Mouse (Mus musculus) CD8-positive naive resting alpha-beta T cell, adult 2 months (primary cell): ENCODE measurements around the gene Smpdl3b.
"Not testable (repeated sequence)": the region's sequence is repeated elsewhere in the genome, so short reads cannot be mapped to it uniquely, and the experiment has no call there.

ENCODE experiments used
- DNase-seq, 2 experiments: peaks; one replicate each; pipeline ENCODE4 v3.0.0; 2022; ENCODE audit warnings: low read depth in 2 of 2, low spot score in 2 of 2

Gene Smpdl3b

DNA sequence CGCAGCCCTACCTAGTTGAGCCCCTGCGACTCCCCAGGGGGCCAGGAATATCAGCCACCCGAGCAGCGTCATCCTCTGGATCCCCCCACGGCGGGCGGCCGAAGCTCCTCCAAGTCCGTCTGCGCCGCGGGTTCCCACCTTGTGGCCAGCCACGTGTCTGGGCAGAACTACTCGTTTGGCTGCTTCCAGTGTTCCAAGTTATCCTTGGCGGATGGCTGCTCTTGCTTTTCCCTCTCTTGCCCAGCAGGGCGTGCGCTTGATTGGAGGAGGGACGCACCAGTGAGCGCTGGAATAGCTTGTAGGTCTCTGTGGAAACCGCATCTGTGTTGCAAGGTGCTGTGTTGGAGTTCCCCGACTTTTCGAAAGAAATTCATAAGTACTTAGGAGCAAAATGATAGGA is at the start of gene Smpdl3b:
Gene Smpdl3b, minus strand, starts transcription at position 279 of the 400 bp plus-strand sequence.
- DNase-seq = peak; percentile 30 to 33

DNA sequence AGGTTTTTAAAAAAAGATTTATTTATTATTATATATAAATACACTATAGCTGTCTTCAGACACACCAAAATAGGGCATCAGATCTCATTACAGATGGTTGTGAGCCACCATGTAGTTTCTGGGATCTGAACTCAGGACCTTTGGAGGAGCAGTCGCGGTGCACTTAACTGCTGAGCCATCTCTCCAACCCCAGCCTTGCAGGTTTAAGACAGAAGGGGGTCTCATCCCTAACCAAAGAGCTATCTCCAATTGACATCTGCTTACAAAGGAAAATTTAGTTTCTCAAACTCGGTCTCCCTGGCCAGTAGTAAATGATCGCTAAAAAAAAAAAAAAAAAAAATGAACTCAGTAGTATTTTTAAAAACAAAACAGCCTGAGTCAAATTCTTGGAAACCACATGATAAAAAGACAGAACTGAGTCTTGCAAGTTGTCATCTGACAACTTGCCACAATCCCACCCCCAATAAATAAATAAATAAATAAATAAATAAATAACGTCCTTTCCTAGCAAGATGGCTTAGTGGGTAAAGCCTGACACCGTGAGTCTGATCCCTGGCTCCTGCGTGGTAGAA is 49.7 kb upstream of the Smpdl3b start:
- DNase-seq = no peak

DNA sequence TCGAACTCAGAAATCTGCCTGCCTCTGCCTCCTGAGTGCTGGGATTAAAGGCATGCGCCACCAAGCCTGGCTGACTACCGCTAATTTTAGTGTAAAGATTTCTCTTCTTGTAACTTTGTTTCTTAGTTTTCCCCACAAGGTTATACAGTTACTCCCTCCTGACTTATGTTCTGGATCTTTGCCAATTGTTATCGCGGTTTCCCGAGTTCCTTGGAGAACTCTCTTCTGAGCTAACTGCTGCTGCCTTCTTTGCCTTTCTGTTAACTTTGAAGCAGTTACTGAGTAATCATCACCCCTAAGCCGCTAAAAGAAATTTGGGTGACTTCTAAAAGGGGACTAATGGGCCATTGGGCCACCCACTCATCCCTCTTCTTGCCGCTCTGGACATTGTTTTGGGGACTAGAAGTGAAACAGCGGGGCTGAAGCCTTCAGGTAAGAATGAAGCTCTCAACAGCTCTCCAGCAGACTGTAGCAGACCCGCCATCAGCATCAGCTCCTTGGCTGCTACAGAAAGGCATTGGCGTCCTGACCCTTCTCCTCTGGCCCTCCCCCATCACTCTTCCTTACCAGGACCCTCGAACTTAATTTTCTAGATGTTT is 48.6 kb upstream of the Smpdl3b start:
- no peak for DNase-seq

DNA sequence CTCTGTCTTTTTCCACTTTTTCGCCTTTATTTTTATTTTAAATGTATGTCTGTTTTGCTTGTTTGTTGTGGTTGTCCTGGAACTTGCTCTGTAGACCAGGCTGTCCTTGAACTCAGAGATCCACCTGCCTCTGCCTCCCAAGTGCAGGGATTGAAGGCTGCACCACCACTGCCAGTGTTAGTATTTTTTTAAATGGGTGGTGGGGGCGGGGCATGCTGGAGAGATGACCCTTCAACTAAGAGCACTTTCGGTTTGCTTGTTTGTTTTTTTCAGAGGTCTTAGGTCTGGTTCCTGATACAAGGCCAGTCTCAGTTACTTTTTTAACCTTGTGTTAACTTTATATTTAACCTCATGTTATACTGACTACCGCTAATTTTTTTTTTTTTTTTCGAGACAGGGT is 48.1 kb upstream of the Smpdl3b start:
- no peak for DNase-seq

DNA sequence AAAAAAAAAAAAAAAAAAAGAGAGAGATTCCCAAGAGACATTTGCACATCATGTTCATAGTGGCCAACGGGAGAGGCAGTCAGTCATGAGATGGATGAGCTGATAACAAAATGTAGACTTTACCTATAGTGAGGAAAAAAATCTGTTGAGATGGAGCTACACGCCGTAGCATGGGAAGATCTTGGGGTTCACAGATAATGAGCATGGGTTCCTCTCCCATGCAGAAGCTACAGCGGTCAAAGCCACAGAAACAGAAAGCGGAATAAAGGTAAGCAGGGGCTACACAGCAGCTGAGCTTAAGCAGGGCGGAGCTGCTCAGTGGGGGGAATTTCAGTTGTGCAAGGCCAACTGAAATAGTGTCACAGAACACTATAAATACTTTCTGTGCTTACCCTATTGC is 47.3 kb upstream of the Smpdl3b start:
- no peak for DNase-seq

DNA sequence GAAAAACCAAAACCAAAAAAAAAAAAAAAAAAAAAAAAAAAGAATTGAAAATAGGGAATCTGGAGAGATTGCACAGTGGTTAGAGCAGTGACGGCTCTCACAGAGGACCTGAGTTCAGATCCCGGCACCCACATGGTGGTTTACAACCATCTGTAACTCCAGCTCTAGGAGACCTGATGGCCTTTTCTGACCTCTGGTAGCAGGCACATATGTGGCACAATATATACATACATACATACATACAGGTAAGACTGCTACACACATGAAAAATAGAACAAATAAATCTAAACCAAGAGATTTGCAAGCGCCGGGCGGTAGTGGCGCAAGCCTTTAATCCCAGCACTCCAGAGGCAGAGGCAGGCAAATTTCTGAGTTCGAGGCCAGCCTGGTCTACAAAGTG is 46.8 kb upstream of the Smpdl3b start:
- no peak for DNase-seq

DNA sequence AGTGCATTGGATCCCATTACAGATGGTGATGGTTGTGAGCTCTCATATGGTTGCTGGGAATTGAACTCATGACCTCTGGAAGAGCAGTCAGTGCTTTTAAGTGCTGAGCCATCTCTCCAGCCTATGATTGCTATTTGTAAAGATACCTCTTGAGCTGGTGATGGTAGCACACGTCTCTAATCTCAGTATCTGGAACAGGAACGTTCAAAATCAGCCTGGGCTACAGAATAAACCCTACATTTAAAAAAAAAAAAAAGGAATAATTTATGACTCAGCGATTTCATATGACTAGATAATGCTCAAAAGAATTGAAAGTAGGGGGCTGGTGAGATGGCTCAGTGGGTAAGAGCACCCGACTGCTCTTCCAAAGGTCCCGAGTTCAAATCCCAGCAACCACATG is 46.2 kb upstream of the Smpdl3b start:
- DNase-seq = no peak

DNA sequence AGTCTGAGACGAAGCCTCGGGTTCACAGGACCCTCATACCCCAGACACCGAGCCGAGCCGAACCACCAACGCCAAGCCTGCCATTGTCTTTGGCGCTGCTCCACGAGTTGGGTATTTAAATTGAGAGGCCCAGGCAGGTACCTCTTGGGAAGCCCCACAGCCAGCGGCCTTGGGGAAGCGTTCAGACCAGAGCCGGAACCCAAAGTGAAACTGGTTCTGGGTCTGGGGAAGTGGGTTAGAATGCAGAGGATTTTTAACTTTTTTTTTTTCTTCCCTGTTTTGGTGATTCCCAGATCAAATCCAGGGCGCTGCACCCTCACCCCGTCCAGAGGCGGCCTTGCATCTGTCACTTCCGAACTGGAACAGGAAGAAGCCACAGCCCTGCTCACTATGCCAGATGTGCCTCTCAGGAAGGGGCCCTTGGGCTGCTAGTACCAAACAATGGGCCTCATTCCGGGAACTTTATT is 45.2 kb upstream of the Smpdl3b start:
- DNase-seq = peak; percentile 9 to 17

DNA sequence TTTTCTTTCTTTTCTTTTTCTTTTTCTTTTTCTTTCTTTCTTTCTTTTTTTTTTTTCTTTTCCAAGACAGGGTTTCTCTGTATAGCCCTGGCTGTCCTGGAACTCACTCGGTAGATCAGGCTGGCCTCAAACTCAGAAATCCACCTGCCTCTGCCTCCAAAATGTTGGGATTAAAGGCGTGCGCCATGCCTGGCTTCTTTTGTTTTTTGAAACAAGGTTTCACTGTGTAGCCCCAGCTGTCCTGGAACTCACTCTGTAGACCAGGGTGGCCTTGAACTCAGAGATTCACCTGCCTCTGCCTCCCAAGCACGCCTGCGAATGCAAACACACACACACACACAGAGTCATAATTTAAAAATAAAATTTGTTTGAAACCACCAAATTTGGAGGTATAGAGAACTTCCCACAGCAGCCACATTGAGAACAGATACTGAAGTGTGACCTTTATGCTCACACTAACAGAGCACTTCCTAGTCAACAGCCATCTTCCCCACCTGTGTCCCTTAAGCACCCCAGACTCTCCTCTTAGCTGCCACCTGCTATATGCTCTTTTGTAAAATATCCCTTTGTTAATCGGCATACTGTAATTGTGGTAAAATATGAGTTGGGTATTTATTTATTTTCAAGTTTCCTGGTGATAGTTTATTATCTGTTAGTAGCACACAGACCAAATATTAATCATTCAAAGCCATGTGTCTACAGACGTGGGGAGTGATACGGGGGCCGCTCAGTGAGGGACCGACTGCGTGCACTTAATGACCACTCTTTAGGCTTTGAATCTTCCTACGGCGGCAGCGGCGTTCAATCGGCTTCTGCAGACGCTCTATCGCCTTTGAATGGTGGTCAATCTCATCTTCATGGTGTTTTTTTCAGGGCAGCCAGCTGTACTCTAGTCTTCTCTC is 44.4 kb upstream of the Smpdl3b start:
- no peak for DNase-seq

DNA sequence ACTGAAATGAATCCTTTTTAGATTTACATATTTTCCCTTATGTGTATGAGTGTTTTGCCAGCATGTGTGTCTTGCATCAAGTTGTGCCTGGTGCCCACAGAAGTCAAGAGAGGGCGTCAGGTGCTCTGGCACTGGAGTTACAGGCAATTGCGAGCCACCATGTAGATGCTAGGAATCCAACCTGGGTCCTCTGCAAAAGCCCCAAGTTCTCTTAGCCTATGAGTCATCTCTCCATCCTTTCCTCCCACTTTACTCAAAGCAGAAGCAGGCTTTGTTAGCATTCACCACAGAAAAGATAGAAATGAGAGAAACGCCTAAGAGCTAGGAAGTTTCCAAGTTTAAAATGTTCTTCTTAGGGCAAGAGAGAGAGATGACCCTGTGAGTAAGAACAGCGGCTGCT is 42.8 kb upstream of the Smpdl3b start:
- DNase-seq = no peak

DNA sequence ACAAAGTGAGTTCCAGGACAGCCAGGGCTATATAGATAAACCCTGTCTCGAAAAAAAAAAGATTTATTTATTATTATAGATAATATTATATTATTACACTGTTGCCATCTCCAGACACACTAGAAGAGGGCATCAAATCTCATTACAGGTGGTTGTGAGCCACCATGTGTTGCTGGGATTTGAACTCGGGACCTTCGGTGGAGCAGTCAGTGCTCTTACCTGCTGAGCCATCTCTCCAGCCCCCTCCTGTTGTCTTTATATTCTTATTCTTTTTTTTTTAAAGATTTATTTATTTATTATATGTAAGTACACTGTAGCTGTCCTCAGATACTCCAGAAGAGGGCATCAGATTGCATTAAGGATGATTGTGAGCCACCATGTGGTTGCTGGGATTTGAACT is 41.6 kb upstream of the Smpdl3b start:
- DNase-seq = not testable (repeated sequence)

DNA sequence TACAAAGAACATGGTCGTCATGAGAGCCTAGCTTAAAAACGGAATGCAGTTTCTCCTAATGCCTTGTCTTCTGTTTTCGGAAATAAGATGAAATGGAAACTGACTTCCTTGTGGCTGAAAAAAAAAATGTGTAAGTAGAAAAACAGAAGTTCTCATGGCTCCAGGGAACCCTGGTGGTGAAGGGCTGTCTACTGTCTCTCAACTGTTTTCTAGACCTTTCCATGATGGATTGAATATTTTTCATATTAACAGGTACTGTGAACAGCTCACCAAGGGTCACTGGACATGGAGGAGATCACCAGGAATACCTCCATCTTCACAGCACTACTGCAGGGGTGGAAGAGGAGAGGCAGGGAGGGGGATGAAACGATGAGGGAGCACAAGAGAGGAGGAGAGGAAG is 41.0 kb upstream of the Smpdl3b start:
- no peak for DNase-seq

DNA sequence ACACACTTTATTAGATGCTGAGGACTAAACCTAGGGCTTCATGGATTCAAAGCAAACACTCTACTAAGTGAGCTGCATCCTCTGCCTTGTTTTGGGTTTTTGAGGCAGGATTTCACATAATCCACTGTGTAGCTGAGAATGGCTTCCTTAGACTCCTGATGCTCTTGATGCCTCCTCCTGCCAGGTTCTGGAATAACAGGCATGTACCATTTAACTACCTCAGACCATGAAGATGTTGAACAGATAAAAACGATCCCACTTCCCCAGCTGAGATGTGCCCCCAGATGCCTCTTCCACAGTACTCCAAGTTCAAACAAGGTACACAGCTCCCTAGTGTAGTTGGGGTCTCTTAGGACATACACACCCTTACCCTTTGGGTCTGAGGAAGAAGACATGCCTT is 40.4 kb upstream of the Smpdl3b start:
- DNase-seq = no peak

DNA sequence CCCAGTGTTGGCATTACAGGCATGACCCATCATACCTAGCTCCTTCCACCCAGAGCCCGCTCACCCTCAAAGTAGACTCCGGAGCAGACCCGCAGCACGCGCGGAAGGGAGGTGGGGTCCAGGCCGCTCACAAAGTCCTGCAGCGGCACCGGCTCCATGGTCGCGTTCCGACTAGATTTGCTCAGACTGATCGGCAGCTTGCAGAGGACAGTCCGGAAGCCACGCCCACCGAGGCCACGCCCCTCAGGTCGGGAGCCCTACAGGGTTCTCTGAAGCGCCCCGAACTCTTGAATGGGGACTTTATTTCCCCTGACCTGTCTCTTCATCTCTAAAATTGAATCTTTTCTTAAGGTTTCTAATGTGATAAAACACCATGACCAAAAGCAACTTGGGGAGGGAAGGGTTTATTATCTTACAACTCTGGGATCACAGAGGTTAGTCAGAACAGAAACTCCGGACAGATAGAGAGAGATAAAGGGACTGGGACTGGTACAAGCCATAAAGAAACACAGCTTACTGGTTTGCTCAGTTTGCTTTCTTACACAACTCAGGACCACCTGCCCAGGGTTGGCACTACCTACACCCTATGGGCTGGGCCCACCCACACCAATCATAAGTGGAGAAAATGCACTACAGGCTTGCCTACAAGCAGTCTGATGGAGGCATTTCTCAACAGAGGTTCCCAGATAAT is 39.3 kb upstream of the Smpdl3b start, which contains the start of gene Themis2:
Gene Themis2, minus strand, starts transcription at position 192 of the 691 bp plus-strand sequence.
- DNase-seq = peak; percentile 24 to 64

DNA sequence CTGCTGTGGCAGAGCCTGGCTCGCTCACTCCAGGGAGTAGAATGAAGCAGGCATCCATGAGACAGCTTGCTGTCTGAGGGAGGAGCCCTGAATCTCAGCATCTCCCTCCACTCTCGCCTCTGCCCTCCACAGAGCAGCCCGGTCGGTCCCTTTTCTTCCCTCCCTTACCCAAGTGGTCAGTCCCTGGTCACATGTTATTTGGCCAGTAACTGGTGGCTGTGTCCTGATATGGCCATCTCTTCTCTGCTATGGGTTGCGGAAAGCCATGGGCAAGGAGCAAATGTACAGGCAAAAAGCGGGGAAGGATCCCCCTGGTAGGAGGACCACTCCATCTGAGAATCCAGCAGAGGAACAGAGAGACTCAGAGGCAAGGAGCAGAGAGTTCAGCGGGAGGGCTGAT is 38.1 kb upstream of the Smpdl3b start:
- no peak for DNase-seq

DNA sequence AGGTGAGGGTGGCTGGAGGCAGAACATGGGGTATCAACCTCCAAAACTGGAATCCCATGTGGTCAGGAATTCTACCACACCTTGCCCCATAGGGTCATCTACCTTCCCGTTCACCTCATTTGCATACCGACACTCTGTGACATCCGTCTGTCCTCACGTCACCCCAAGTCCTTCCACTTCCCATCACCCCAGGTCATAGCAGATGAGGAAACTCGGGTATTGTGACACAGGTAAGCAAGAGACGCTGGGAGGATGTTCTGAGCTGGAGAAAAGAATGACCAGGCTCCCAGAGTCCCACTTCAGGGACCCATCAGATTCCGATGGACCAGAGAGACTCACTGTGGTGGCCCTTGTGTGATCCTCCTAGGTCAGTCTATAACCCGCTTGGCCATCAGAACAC is 37.7 kb upstream of the Smpdl3b start:
- no peak for DNase-seq

DNA sequence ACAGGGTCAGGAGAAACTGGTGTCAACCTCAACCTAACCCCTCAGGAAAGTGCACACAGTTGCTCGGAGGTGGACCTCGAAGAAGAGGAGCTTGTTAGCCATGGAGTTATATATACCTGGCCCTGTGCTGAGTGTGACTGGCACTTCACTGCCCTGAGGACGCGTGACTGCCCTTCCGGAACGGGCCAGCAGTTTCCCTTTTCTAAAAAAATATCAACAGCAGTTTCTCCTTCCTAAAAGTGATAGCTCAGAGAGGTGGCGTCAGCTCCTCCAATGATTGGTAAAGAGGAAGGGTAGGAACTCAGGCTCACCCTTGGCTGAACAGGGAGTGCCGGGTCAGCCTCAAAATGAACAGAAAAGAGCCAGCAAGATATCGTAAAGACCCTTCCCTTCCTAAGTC is 37.0 kb upstream of the Smpdl3b start:
- DNase-seq = no peak

DNA sequence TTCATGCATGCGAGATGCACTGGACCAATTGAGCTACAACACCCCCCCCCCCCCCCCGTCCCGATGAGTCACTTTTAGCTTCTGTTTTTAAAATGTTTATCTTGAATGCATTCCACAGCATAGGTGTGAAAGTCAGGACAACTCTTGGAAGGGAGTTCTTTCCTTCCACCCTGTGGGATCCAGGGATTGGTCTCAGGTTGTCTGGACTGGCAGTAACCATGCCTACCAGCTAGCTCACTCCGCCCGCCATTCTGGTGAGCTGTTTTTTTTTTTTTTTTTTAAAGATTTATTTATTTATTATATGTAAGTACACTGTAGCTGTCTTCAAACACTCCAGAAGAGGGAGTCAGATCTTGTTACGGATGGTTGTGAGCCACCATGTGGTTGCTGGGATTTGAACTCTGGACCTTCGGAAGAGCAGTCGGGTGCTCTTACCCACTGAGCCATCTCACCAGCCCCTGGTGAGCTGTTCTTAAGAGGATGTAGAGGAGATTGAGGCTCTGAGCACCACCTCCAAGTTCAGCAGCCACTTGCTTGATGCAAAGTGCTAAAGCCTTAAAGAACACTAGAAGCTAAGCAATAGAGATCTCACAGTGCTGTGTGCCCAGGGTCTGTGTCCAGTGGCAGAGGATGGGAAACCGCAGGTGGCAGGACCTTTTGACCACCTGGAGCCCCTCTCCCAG is 36.4 kb upstream of the Smpdl3b start:
- not testable (repeated sequence) for DNase-seq

DNA sequence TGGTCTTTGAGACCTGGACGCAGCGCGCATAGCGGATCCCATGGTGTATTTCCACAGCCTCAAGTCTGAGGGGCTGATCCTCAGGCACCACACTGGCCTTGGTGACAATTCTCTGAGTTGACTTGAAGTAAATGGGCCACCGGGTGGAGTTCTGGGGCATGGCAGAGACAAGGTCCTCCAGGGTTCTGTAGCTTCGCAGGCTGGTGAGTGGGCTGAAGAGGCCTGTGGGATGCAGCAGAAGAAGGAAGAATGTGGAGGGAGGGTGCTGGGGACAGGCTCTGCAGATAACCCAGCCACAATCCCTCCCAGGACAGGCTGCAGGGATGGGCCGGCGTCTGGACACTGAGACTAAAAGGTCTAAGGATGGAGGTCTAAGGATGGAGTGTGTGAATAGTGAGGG is 32.7 kb upstream of the Smpdl3b start:
- no peak for DNase-seq

DNA sequence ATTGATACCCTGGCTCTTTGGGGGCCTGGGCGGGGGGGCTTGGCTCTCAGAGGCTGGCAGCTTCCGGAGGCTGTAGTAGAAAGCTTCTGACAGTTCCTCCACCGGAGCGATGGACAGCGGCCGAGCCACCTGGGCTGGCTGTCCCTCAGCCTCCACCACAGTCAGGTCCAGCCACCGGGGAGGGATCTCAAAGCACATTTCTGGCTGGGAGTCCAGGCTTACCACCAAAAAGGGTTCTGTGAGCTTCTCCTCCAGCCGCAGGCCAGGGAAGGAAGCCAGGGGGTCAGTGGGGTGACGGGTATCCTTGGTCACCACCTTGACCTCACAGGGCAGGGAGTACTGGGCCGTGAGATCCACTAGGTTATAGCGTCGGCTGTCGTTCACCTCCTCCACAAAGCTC is 28.2 kb upstream of the Smpdl3b start:
- DNase-seq = no peak

DNA sequence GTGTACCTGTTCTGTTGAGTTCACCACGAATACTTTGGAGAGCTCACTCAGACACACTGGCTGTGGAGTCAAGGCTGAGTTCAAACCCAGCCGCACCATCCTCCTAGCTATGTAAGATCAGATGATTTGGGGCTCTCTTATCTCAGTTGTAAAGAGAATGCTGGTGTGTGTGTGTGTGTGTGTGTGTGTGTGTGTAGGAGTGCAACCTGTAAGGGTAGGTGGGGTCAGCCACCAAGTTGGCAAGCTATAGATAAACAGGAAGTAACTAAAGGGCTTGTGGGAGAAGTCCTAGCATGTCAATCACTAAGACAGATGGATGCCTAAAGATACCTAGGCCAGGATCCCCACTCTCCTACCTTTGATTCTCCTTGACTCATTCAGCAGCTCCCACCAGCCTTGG is 26.7 kb upstream of the Smpdl3b start:
- DNase-seq = peak in 1 of 2 experiments; percentile 25
